Mouse (Mus musculus): ENCODE results near the gene Gsg1l. TPM values are rescaled to one million over a fixed set of nuclear protein-coding genes. Genes with fewer than 3 reads are reported as not detected.

Gsg1l gene
- polyA plus RNA-seq, 1 experiment from 2014 or later, result 0.72 TPM

DNA sequence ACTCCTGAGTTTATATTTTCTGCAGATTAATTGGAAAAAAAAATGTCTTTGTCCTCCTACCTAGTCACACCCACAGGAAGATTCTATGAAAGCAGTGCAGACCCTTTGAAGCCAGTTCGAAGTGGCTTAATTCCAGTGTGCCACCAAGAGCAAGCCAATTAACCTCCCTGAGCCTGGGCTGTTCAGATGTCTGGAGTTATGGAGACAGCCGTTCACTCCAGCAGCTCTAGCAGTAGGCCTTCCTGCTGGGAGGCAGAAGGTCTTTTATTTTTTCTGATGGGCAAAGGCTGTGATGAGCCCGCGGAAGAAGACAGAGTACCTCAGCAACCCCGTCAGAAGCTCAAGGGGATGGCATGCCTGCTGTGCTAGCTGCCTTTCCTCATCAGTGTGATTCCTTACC is 127.2 kb downstream of the Gsg1l start:
- Histone ChIP-seq H3K27me3 (ENCODE audit: insufficient read depth, low read length) (no peaks in the 10 kb centered on the region), H3K9ac (ENCODE audit: low read depth, low read length) (no peak overlapping the region), H3K27ac (no peak overlapping the region), H3K4me1 (replicated peaks; ENCODE audit: insufficient read depth, low read length) (no peaks in the 10 kb centered on the region), H3K4me3 (replicated peaks; ENCODE audit: low read depth, low read length) (no peak overlapping the region), H3K4me2 (ENCODE audit: low read length) (no peak overlapping the region), H3K36me3 (ENCODE audit: insufficient read depth, low read length) (no peaks in the 10 kb centered on the region), H3K9me3 (replicated peaks; ENCODE audit: low read length) (no peaks in the 10 kb centered on the region)
- no peak for DNase-seq (ENCODE audit: low spot score)
- ATAC-seq (replicated peaks; ENCODE audit: low FRiP score, low read depth), result no peak
- 73% methylated on average over 5 of the region's 5 CpGs for WGBS
- no peak for TF ChIP-seq CTCF (IDR thresholded peaks at IDR 0.05; ENCODE audit: low read depth)

DNA sequence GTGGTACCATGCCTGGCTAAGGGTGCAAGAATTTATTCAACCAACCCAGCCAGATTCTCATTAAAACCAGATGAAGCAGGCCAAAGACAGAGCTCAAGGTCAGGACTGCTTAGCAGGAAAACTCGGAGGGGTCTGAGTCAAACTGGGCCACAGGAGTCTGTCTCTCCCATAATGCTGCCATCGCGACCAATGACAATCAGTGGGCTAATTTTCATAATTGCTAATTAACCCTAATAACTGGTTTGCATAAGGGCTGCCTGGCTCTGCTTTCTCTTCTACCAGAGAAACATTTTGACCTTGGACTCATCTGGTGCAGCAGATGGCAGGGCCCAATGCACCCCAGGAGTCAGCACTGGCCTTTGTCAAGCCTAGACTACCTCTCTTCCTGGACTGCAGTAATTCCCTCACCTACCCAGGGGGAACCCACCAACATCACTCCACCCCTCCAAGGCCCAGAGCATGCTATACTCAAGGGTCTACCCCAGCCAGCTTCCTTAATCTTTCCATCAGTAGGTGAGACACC is 127.8 kb downstream of the Gsg1l start:
- 83% methylated on average over 3 of the region's 3 CpGs for WGBS
- Histone ChIP-seq H3K27me3 (ENCODE audit: insufficient read depth, low read length) (no peaks in the 10 kb centered on the region), H3K4me1 (replicated peaks; ENCODE audit: insufficient read depth, low read length) (no peaks in the 10 kb centered on the region), H3K9me3 (replicated peaks; ENCODE audit: low read length) (no peaks in the 10 kb centered on the region), H3K27ac (0 out of 2 replicates have a peak overlapping the region, but pooled peaks have one; percentile 3), H3K4me2 (ENCODE audit: low read length) (no peak overlapping the region), H3K36me3 (ENCODE audit: insufficient read depth, low read length) (no peaks in the 10 kb centered on the region), H3K9ac (ENCODE audit: low read depth, low read length) (no peak overlapping the region), H3K4me3 (replicated peaks; ENCODE audit: low read depth, low read length) (no peak overlapping the region)
- TF ChIP-seq CTCF (IDR thresholded peaks at IDR 0.05; ENCODE audit: low read depth), result no peak
- ATAC-seq (replicated peaks; ENCODE audit: low FRiP score, low read depth), result no peak
- DNase-seq (ENCODE audit: low spot score), result no peak

DNA sequence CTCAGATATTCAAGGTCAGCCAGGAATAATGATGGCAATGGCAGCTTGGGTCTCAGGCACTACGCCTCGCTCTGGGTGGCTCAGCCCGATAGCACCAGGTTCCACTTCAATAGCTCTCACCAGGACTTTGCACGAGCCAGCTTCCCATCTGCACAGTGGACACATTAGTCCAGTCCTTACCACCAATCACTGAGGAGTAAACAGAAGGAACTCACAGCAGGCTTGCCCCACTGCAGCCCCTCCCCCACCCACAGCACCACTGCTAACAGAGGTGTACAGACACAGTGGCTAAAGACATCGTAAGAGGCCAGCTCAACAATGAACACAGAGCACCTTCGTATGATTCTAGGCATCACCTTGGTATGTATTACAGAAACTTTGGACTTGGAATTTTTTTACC is 128.4 kb downstream of the Gsg1l start:
- H3K9ac ChIP-seq (ENCODE audit: low read depth, low read length), result no peak overlapping the region
- no peaks in the 10 kb centered on the region for H3K4me1 ChIP-seq (replicated peaks; ENCODE audit: insufficient read depth, low read length)
- 65% methylated on average over 6 of the region's 6 CpGs for WGBS
- no peak overlapping the region for H3K4me3 ChIP-seq (replicated peaks; ENCODE audit: low read depth, low read length)
- peak; percentile 65 for ATAC-seq (replicated peaks; ENCODE audit: low FRiP score, low read depth)
- no peak overlapping the region for H3K4me2 ChIP-seq (ENCODE audit: low read length)
- H3K36me3 ChIP-seq (ENCODE audit: insufficient read depth, low read length), result no peaks in the 10 kb centered on the region
- TF ChIP-seq CTCF (IDR thresholded peaks at IDR 0.05; ENCODE audit: low read depth), result no peak
- 0 out of 2 replicates have a peak overlapping the region, but pooled peaks have one; percentile 3 for H3K27ac ChIP-seq
- no peak for DNase-seq (ENCODE audit: low spot score)
- H3K27me3 ChIP-seq (ENCODE audit: insufficient read depth, low read length), result no peaks in the 10 kb centered on the region
- H3K9me3 ChIP-seq (replicated peaks; ENCODE audit: low read length), result no peaks in the 10 kb centered on the region

DNA sequence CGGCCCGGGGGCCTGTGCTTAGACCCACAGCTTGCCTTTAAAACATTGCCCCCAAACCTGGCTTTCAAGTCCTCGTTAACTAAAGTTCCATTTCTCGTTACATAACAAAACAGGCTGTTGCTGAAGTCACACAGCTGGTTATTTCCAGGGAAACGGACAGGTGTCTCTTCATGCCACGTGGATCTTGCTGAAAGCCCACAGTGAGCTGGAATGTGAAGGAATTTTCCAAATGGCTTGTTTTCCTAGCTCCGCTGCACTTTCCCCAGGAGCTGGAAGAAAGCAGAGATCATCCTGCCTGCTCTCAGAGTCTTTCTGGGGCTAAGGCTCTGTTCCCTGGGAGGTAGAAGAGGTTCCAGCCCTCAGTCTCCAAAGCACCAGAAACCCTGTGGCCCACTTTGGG is 130.3 kb downstream of the Gsg1l start:
- Histone ChIP-seq H3K4me2 (ENCODE audit: low read length) (no peak overlapping the region), H3K9me3 (replicated peaks; ENCODE audit: low read length) (no peaks in the 10 kb centered on the region), H3K27ac (no peak overlapping the region), H3K36me3 (ENCODE audit: insufficient read depth, low read length) (no peaks in the 10 kb centered on the region), H3K9ac (ENCODE audit: low read depth, low read length) (no peak overlapping the region), H3K27me3 (ENCODE audit: insufficient read depth, low read length) (no peaks in the 10 kb centered on the region), H3K4me3 (replicated peaks; ENCODE audit: low read depth, low read length) (no peak overlapping the region), H3K4me1 (replicated peaks; ENCODE audit: insufficient read depth, low read length) (no peaks in the 10 kb centered on the region)
- TF ChIP-seq CTCF (IDR thresholded peaks at IDR 0.05; ENCODE audit: low read depth), result no peak
- WGBS, result 55% methylated on average over 7 of the region's 7 CpGs
- DNase-seq (ENCODE audit: low spot score) (peak; percentile 19), ATAC-seq (replicated peaks; ENCODE audit: low FRiP score, low read depth) (no peak)

DNA sequence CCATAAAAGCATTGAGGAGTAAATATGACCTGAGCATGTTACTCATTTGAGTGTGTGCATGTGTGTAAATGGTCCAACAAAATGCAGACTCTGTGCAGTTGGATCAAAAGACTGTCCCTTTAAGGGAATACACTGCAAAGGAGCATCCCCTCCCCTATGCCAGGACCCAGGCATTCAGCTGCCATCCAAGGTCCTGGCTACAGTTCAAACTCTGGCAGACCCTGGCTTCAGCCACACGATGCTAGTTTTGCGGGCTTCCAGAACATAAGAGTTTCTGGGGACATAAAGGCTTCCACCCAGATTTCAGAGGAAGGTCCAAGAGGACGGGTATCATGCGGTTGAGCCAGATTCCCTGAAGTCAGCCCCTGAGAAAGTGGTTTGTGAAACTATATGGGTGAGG is 133.2 kb downstream of the Gsg1l start:
- Histone ChIP-seq H3K4me2 (ENCODE audit: low read length) (no peak overlapping the region), H3K27me3 (ENCODE audit: insufficient read depth, low read length) (no peaks in the 10 kb centered on the region), H3K9me3 (replicated peaks; ENCODE audit: low read length) (no peaks in the 10 kb centered on the region), H3K9ac (ENCODE audit: low read depth, low read length) (no peak overlapping the region), H3K27ac (no peak overlapping the region), H3K4me3 (replicated peaks; ENCODE audit: low read depth, low read length) (no peak overlapping the region), H3K36me3 (ENCODE audit: insufficient read depth, low read length) (no peaks in the 10 kb centered on the region), H3K4me1 (replicated peaks; ENCODE audit: insufficient read depth, low read length) (no peaks in the 10 kb centered on the region)
- no peak for TF ChIP-seq CTCF (IDR thresholded peaks at IDR 0.05; ENCODE audit: low read depth)
- no peak for DNase-seq (ENCODE audit: low spot score)
- 77% methylated on average over 4 of the region's 4 CpGs for WGBS
- no peak for ATAC-seq (replicated peaks; ENCODE audit: low FRiP score, low read depth)

DNA sequence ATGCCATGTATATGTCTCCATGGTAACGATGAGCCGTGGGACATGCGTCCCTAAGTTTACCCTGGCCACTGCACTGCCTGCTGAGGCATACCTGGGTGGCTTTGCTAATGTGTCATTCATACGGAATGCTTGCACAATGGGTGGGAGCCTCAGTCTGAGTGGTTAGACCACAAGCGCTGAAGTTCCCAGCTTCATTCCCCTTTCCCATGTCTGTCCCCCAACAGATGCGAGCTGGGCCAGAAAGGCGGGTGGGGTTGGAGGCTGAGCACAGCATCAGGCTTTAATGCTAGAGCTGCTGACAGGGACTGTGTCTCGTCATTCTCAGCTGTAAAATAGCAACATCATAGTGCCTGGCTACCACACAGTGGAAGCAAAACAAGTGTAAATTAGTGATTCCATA is 136.3 kb downstream of the Gsg1l start:
- no peak for TF ChIP-seq CTCF (IDR thresholded peaks at IDR 0.05; ENCODE audit: low read depth)
- H3K4me3 ChIP-seq (replicated peaks; ENCODE audit: low read depth, low read length), result no peak overlapping the region
- 79% methylated on average over 8 of the region's 8 CpGs for WGBS
- H3K4me1 ChIP-seq (replicated peaks; ENCODE audit: insufficient read depth, low read length), result no peaks in the 10 kb centered on the region
- DNase-seq (ENCODE audit: low spot score) (no peak), ATAC-seq (replicated peaks; ENCODE audit: low FRiP score, low read depth) (no peak)
- no peaks in the 10 kb centered on the region for H3K9me3 ChIP-seq (replicated peaks; ENCODE audit: low read length)
- H3K9ac ChIP-seq (ENCODE audit: low read depth, low read length), result no peak overlapping the region
- no peak overlapping the region for H3K4me2 ChIP-seq (ENCODE audit: low read length)
- no peak overlapping the region for H3K27ac ChIP-seq
- H3K27me3 ChIP-seq (ENCODE audit: insufficient read depth, low read length), result no peaks in the 10 kb centered on the region
- no peaks in the 10 kb centered on the region for H3K36me3 ChIP-seq (ENCODE audit: insufficient read depth, low read length)

DNA sequence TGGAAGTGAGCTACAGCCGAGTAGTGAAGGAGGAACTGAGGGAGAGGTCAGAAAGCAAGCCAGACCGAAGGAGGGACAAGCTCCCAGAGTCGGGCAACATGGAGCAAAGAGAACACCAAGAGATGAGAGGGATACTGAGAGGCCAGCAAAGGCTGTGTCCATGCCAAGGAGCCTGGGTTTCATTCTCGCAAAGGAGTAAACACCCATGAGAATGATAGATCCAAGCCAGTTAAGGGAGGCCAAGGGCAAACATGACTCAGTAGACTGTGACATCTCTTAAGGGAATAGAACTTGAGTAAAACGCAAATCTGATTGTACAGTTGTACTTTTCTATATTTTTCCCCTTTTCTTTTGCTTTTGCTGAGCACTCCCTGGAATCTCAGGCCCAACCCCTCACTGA is 137.6 kb downstream of the Gsg1l start:
- Histone ChIP-seq H3K4me3 (replicated peaks; ENCODE audit: low read depth, low read length) (no peak overlapping the region), H3K36me3 (ENCODE audit: insufficient read depth, low read length) (no peaks in the 10 kb centered on the region), H3K4me1 (replicated peaks; ENCODE audit: insufficient read depth, low read length) (no peaks in the 10 kb centered on the region), H3K9me3 (replicated peaks; ENCODE audit: low read length) (no peaks in the 10 kb centered on the region), H3K4me2 (ENCODE audit: low read length) (no peak overlapping the region), H3K27ac (no peak overlapping the region), H3K9ac (ENCODE audit: low read depth, low read length) (no peak overlapping the region), H3K27me3 (ENCODE audit: insufficient read depth, low read length) (no peaks in the 10 kb centered on the region)
- 75% methylated on average over 5 of the region's 5 CpGs for WGBS
- ATAC-seq (replicated peaks; ENCODE audit: low FRiP score, low read depth) (no peak), DNase-seq (ENCODE audit: low spot score) (no peak)
- TF ChIP-seq CTCF (IDR thresholded peaks at IDR 0.05; ENCODE audit: low read depth), result no peak
